Mouse (Mus musculus) layer of hippocampus, adult 9-11 months (tissue): ENCODE measurements around the gene Mx1.

Source experiments
- DNase-seq: peaks from one replicate; pipeline ENCODE4 v3.0.0; 2022

Mx1 gene

GRCm38 (mm10) chr16:97443670-97444263 lies 18.9 kb downstream of the Mx1 start:
- DNase-seq = no peak

DNA sequence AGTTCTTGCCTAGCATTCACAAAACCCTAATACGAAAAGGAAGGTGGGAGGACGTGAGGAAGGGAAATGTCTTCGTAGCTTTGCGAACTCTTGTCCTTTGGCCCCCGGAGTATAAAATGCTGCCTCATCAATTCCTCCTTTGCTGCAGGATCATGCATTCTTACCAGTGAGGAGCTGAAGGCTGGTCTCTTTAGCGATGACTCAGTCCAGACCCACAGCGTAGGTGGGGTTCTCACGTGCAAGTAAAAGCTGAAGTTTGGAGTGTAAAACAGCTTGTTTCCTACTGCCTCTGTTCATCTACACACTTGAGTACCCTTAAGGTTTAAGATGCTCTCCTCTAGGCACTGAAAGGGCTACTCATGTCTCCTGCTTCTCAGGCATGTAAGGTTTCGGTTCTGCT lies 20.7 kb downstream of the Mx1 start:
- no peak for DNase-seq

GRCm38 (mm10) chr16:97438191-97438590 lies 24.5 kb downstream of the Mx1 start:
- DNase-seq = no peak

DNA sequence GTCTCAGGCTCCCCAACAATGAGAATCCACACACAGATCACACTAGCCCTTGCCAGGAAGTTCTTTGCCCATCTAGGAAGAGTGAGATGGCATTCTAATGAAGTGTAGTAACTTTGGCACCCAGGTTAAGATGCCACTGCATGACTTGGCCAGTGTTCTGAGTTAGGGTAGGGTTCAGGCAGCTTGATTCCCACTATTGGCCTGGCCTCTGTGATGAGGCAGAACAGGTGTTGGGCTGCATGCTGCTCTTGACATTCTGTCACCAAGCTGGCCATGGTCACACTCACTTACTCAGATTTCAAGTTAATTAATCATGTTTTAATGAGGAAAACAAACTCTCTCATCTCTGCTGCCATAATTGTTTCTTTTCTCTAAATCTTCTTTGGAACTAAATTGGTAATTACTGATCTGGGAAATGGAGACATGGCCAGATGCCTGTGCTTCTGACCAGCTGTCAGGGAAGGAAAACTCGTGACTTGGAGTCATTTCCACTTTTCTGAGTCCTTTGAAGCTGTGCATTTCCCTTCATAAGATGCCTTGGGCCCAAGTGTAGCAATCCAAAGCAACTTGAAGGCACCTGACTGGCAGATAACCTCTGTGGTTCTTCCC lies 25.2 kb downstream of the Mx1 start:
- DNase-seq = no peak

GRCm38 (mm10) chr16:97434206-97434605 lies 28.5 kb downstream of the Mx1 start:
- DNase-seq = no peak

GRCm38 (mm10) chr16:97431328-97431727 lies 31.4 kb downstream of the Mx1 start:
- DNase-seq = no peak

DNA sequence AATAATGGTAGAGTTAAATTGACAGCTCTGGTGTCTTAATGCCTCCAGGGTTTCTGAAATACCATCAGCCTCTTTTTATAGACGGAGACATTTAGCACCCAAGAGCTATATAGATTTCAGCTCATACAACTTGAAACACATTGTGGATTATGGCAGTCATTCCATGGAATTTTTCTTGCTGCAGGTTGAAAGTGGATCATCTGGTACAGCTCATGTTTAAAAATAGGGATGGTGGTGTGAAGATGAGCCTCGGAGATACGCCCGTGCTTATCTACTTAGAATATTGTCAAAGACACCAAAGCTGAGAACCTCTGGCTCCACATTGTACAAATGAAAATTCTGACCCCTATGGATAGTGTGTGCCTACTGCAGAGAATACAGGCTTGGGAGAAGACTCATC lies 32.6 kb downstream of the Mx1 start:
- DNase-seq = no peak

GRCm38 (mm10) chr16:97428026-97428425 lies 34.7 kb downstream of the Mx1 start:
- DNase-seq = no peak

- no peak for DNase-seq
Observed at GRCm38 (mm10) chr16:97423627-97424026, 39.1 kb downstream of the Mx1 start.

GRCm38 (mm10) chr16:97421671-97422070 lies 41.0 kb downstream of the Mx1 start:
- DNase-seq = peak; percentile 21

GRCm38 (mm10) chr16:97418749-97419453 lies 43.8 kb downstream of the Mx1 start:
- peak; percentile 17 for DNase-seq

DNA sequence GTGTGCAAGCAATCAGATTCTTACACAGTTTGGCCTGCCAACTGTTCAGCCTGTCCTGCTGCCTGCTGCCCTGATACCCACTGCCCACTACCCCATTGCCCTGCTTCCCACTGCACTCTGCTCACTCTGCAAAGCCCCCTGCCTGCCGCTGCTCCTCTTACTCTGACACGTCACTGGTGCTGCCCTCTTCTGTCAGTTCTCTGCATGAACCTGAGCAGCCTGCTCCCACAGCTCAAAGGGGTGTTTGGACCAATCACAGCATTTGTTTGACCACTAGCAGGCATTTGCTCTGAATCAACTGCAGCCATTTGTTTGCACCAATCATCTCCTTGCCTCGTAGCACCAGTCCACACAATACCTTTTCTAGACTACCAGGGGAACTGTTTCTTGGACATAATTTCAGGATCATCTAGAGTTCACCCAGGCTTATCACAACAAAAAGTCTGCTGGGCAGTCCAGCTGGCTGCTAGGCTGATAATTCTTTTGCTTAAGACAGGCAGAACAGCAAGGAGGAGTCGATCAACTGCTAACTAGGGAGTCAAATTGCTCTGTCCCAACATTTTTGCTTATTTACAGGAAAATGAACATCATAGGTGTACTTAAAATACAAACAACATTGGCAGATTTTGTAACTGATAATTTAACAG lies 44.7 kb downstream of the Mx1 start:
- peak; percentile 39 for DNase-seq

DNA sequence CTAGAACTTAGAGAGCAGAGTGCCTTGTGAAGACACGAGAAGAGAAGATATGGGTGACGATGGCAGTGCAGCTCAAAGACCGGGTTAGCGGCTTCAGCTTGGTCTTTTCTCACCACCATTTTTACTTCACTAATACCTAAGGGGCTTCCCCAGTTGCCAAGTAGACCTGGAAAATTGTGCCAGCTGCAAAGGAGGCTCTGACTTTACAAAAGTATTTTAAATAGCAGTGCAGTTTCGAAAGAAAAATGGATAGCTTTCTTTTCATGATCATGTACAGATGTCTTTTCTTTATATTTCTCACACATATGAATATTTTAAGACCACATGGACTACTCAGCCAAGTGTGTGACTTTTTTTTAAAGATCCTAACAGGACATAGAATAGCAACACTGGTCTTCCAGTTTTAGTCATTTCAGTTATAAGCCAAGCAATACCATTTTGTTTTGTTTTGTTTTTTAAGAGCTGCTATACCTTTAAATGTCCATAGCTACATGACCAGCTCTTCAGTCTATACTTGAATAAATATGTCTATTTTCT lies 57.2 kb downstream of the Mx1 start:
- no peak for DNase-seq

GRCm38 (mm10) chr16:97402213-97402785 lies 60.4 kb downstream of the Mx1 start:
- DNase-seq = no peak

DNA sequence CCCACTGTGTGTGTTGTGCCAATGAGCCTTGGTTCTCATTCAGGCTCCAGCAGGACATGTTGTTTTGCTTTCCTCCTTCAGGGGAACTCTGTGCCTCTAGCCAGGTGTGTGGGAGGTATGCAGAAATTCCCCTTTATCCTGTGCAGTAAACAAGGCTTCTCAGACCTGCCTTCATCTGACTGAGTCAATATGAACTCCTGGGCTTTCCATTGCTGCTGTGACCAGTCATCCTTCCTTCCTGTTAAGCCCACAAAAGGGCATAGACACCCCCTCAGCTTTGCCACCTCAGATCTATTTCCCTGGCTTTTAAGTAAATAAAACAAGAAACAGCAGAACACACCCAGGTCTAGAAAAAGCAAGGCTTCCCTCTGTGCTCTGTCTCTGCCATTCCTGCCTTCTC lies 61.0 kb downstream of the Mx1 start:
- DNase-seq = no peak

GRCm38 (mm10) chr16:97399991-97400390 lies 62.7 kb downstream of the Mx1 start:
- DNase-seq = no peak

DNA sequence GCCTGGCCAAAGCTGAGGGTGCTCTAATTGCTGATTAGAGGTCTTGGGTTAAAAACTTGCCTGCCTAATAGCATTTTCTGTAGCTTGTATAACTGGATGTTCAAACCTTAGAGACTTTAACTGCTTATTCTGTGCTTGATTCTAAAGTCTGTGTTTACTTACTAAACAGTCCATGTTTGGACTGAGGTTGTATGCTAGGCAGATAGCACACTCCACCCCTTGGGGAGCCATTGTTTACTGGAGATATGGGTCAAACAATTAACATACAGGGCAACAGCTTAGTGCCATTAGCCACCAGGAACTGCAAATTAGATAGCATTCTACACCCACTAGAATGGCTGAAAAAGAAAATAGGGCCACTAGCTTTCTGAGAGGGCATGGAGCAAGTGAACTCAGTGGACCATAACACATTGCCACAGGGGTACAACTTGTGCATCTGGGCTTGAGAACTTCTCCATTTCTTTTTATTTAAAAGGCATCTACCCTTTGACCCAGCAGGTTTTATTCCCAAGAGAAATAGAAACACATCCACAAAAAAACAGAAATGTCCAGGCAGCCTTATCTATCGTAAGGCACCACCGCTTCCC lies 64.7 kb downstream of the Mx1 start:
- no peak for DNase-seq
